Mouse (Mus musculus) ES-E14 (cell line): ENCODE data around the gene Btbd35f8. TPM values are rescaled to one million over a fixed set of nuclear protein-coding genes. Genes with fewer than 3 reads are reported as not detected.
"Not testable (repeated sequence)": the region's sequence is repeated elsewhere in the genome, so short reads cannot be mapped to it uniquely, and the experiment has no call there.

Experiments used
- DNase-seq: peaks from one replicate; pipeline ENCODE4 v3.0.0-alpha.2; 2013; ENCODE audit warnings: low read depth, low spot score
- H3K27ac ChIP-seq: 2 replicates; pipeline ENCODE4 v1.5.1; 2012; ENCODE audit warnings: low read depth, mild to moderate bottlenecking, low read length, moderate library complexity, mixed read lengths; ENCODE audit not compliant: poor library complexity, insufficient read depth, severe bottlenecking
- H3K36me3 ChIP-seq: 2 replicates; pipeline ENCODE4 v1.6.1; 2012; ENCODE audit warnings: mild to moderate bottlenecking, low read length, moderate library complexity, mixed read lengths; ENCODE audit not compliant: control insufficient read depth, poor library complexity, insufficient read depth, severe bottlenecking
- H3K4me1 ChIP-seq, 2 experiments: fragments of 150-350 bp in 1 of 2; sonication (generic) in 1 of 2; 2 replicates each; pipeline ENCODE4 v1.6.1; 2012; ENCODE audit warnings: low read length in 2 of 2, mild to moderate bottlenecking in 1 of 2, mixed read lengths in 1 of 2; ENCODE audit not compliant: control insufficient read depth in 2 of 2, insufficient read depth in 2 of 2, poor library complexity in 1 of 2
- H3K4me3 ChIP-seq, 2 experiments: fragments of 150-350 bp in 1 of 2; sonication (generic) in 1 of 2; 2 replicates each; pipeline ENCODE4 v1.5.1; 2012; ENCODE audit warnings: low read length in 2 of 2, low read depth in 1 of 2, mild to moderate bottlenecking in 1 of 2, mixed read lengths in 1 of 2; ENCODE audit not compliant: insufficient read depth in 1 of 2, poor library complexity in 1 of 2, severe bottlenecking in 1 of 2
- H3K9ac ChIP-seq: 2 replicates; pipeline ENCODE4 v1.6.1; 2012; ENCODE audit warnings: low read depth, mild to moderate bottlenecking, low read length, mixed read lengths; ENCODE audit not compliant: poor library complexity, insufficient read depth, severe bottlenecking
- H3K9me3 ChIP-seq: fragments of 150-350 bp; sonication (generic); 2 replicates; pipeline ENCODE4 v1.6.1; 2012; ENCODE audit warnings: low read depth, mild to moderate bottlenecking, low read length; ENCODE audit not compliant: control insufficient read depth, insufficient read depth
- in situ Hi-C, 2 experiments: fragments of 600-800 bp; cut with MboI; formaldehyde crosslinking; loops; one replicate each; pipeline ENCODE4 v1.15.1; 2025; ENCODE audit warnings: low sequenced_read_pairs in 2 of 2, inconsistent platforms in 1 of 2; ENCODE audit not compliant: unreplicated experiment in 2 of 2
- total RNA-seq: library from RNA; depleted of rRNA; stranded (reverse); fragments of 300-350 nt; gene quantifications from 2 replicates; pipeline ENCODE4 v1.2.3, GENCODE M21; 2012; rRNA removed

Gene Btbd35f8
- total RNA-seq: not detected in 2 replicates

- H3K4me3 ChIP-seq, H3K4me1 ChIP-seq, in situ Hi-C loops, H3K9me3 ChIP-seq, H3K27ac ChIP-seq, H3K9ac ChIP-seq, H3K36me3 ChIP-seq, DNase-seq: not testable (repeated sequence)
These were observed at the start of gene Btbd35f8 for GRCm38 (mm10) chrX:34450224-34450623. Gene Btbd35f8 (plus strand): TSS chrX:34450524.

Other genes with a start within 250 kb of the Btbd35f8 start
- gene Spin2g, start 211.8 kb upstream of the Btbd35f8 start, total RNA-seq: not detected in 2 replicates